Mouse (Mus musculus) olfactory bulb, adult 2 months (tissue): Measurements from ENCODE around the gene Dnajc16.

Experiments used
- CTCF ChIP-seq: fragments of 200-500 bp; IDR thresholded peaks from 2 replicates; pipeline ENCODE4 v1.5.1; 2012; ENCODE audit warnings: low read depth, mild to moderate bottlenecking, low read length, moderate library complexity; ENCODE audit not compliant: insufficient read depth
- POLR2A ChIP-seq: fragments of 200-500 bp; IDR thresholded peaks from 2 replicates; pipeline ENCODE4 v1.6.1; 2012; ENCODE audit warnings: mild to moderate bottlenecking, low read depth, low read length, moderate library complexity; ENCODE audit not compliant: insufficient read depth

- TF ChIP-seq POLR2A (no peak), CTCF (no peak)
Observed at GRCm38 (mm10) chr4:141828177-141828576, 37.4 kb upstream of the Dnajc16 start.
